Mouse (Mus musculus) MEL (cell line): ENCODE measurements around the gene Crcp. TPM values are rescaled to one million over a fixed set of nuclear protein-coding genes. Genes with fewer than 3 reads are reported as not detected.

Experiments used
- DNase-seq: peaks from one replicate; pipeline ENCODE4 v3.0.0; 2011; ENCODE audit warnings: low read depth, low spot score
- H3K27ac ChIP-seq: 2 replicates; pipeline ENCODE4 v1.5.1; 2012; ENCODE audit warnings: low read depth, mild to moderate bottlenecking, control low read depth, low read length, moderate library complexity; ENCODE audit not compliant: control insufficient read depth
- H3K27me3 ChIP-seq, 2 experiments: fragments of 150-350 bp in 1 of 2; sonication (generic) in 1 of 2; 2 replicates each; pipeline ENCODE4 v1.6.1; 2012; ENCODE audit warnings: low read length in 2 of 2, mild to moderate bottlenecking in 2 of 2, improper control_type of control experiment in 1 of 2, moderate library complexity in 1 of 2; ENCODE audit not compliant: insufficient read depth in 2 of 2, control insufficient read depth in 1 of 2
- H3K36me3 ChIP-seq, 2 experiments: 2 replicates each; pipeline ENCODE4 v1.6.1; 2012 to 2014; ENCODE audit warnings: low read length in 2 of 2, improper control_type of control experiment in 1 of 2, inconsistent platforms in 1 of 2, mild to moderate bottlenecking in 1 of 2; ENCODE audit not compliant: insufficient read depth in 2 of 2, control insufficient read depth in 1 of 2
- H3K4me1 ChIP-seq, 2 experiments: fragments of 150-350 bp in 1 of 2; sonication (generic) in 1 of 2; 2 replicates each; pipeline ENCODE4 v1.6.1; 2012; ENCODE audit warnings: low read length in 2 of 2, improper control_type of control experiment in 1 of 2, mild to moderate bottlenecking in 1 of 2; ENCODE audit not compliant: insufficient read depth in 2 of 2, control insufficient read depth in 1 of 2
- H3K4me3 ChIP-seq, 2 experiments: fragments of 150-350 bp in 1 of 2; sonication (generic) in 1 of 2; 2 replicates each; pipeline ENCODE4 v1.5.1; 2012; ENCODE audit warnings: low read depth in 2 of 2, low read length in 2 of 2, mild to moderate bottlenecking in 2 of 2, moderate library complexity in 2 of 2, control low read depth in 1 of 2, improper control_type of control experiment in 1 of 2; ENCODE audit not compliant: control insufficient read depth in 1 of 2, insufficient read depth in 1 of 2
- H3K79me2 ChIP-seq: 2 replicates; pipeline ENCODE4 v1.6.1; 2012; ENCODE audit warnings: mild to moderate bottlenecking, low read length, moderate library complexity; ENCODE audit not compliant: control insufficient read depth, poor library complexity, insufficient read depth
- H3K9ac ChIP-seq: 2 replicates; pipeline ENCODE4 v1.6.1; 2012; ENCODE audit warnings: low read depth, mild to moderate bottlenecking, control low read depth, low read length, moderate library complexity; ENCODE audit not compliant: control insufficient read depth, poor library complexity, severe bottlenecking
- H3K9me3 ChIP-seq: fragments of 150-350 bp; sonication (generic); replicated peaks from 2 replicates; pipeline ENCODE4 v1.6.1; 2012; ENCODE audit warnings: mild to moderate bottlenecking, low read length, improper control_type of control experiment, moderate library complexity; ENCODE audit not compliant: insufficient read depth
- CHD1 ChIP-seq: IDR thresholded peaks from 2 replicates; pipeline ENCODE4 v1.6.1; 2012; ENCODE audit warnings: low read depth, mild to moderate bottlenecking, inconsistent platforms, low read length, improper control_type of control experiment
- CTCF ChIP-seq, 3 experiments: IDR thresholded peaks in 2 of 3; conservative IDR thresholded peaks in 1 of 3; 2 replicates each; pipeline ENCODE4 v1.5.1; 2011 to 2012; ENCODE audit warnings: low read length in 3 of 3, low read depth in 2 of 3, mild to moderate bottlenecking in 2 of 3, improper control_type of control experiment in 1 of 3, inconsistent platforms in 1 of 3, mixed read lengths in 1 of 3, moderate library complexity in 1 of 3; ENCODE audit not compliant: control insufficient read depth in 1 of 3, insufficient read depth in 1 of 3, poor library complexity in 1 of 3, severe bottlenecking in 1 of 3
- E2F4 ChIP-seq: IDR thresholded peaks from 2 replicates; pipeline ENCODE4 v1.6.1; 2011; ENCODE audit warnings: low read depth, low read length, improper control_type of control experiment, borderline replicate concordance
- EP300 ChIP-seq, 2 experiments: IDR thresholded peaks; 2 replicates each; pipeline ENCODE4 v1.6.1; 2011; ENCODE audit warnings: improper control_type of control experiment in 2 of 2, low read length in 2 of 2, low read depth in 1 of 2, mild to moderate bottlenecking in 1 of 2
- ETS1 ChIP-seq: IDR thresholded peaks from 2 replicates; pipeline ENCODE4 v1.6.1; 2012; ENCODE audit warnings: low read depth, mild to moderate bottlenecking, inconsistent platforms, low read length, improper control_type of control experiment, moderate library complexity
- GABPA ChIP-seq: IDR thresholded peaks from 2 replicates; pipeline ENCODE4 v1.6.1; 2012; ENCODE audit warnings: low read depth, mild to moderate bottlenecking, inconsistent platforms, low read length, improper control_type of control experiment, moderate library complexity
- GATA1 ChIP-seq: IDR thresholded peaks from 2 replicates; pipeline ENCODE4 v1.6.1; 2011; ENCODE audit warnings: low read depth, low read length, improper control_type of control experiment
- HCFC1 ChIP-seq: IDR thresholded peaks from 2 replicates; pipeline ENCODE4 v1.6.1; 2012; ENCODE audit warnings: low read depth, mild to moderate bottlenecking, inconsistent platforms, low read length, improper control_type of control experiment, moderate library complexity
- JUND ChIP-seq: IDR thresholded peaks from 2 replicates; pipeline ENCODE4 v1.6.1; 2011; ENCODE audit warnings: low read depth, mild to moderate bottlenecking, improper control_type of control experiment, low read length
- KAT2A ChIP-seq: conservative IDR thresholded peaks from 2 replicates; pipeline ENCODE4 v1.6.1; 2012; ENCODE audit warnings: low read depth, low read length, improper control_type of control experiment, inconsistent platforms
- MAFK ChIP-seq: IDR thresholded peaks from 2 replicates; pipeline ENCODE4 v1.6.1; 2011; ENCODE audit warnings: low read depth, mild to moderate bottlenecking, low read length, improper control_type of control experiment, borderline replicate concordance
- MAX ChIP-seq: IDR thresholded peaks from 2 replicates; pipeline ENCODE4 v1.6.1; 2011; ENCODE audit warnings: low read length, improper control_type of control experiment
- MXI1 ChIP-seq: IDR thresholded peaks from 2 replicates; pipeline ENCODE4 v1.6.1; 2011; ENCODE audit warnings: mild to moderate bottlenecking, low read depth, low read length, improper control_type of control experiment
- MYB ChIP-seq: IDR thresholded peaks from 2 replicates; pipeline ENCODE4 v1.6.1; 2011; ENCODE audit warnings: mild to moderate bottlenecking, low read depth, low read length, improper control_type of control experiment
- MYC ChIP-seq: IDR thresholded peaks from 2 replicates; pipeline ENCODE4 v1.6.1; 2011; ENCODE audit warnings: low read depth, mild to moderate bottlenecking, low read length, improper control_type of control experiment, moderate library complexity
- NELFE ChIP-seq: IDR thresholded peaks from 2 replicates; pipeline ENCODE4 v1.6.1; 2011; ENCODE audit warnings: low read depth, low read length, improper control_type of control experiment
- POLR2A ChIP-seq, 2 experiments: IDR thresholded peaks; 2 replicates each; pipeline ENCODE4 v1.6.1; 2011 to 2012; ENCODE audit warnings: low read length in 2 of 2, mild to moderate bottlenecking in 2 of 2, control low read depth in 1 of 2, improper control_type of control experiment in 1 of 2, low read depth in 1 of 2, moderate library complexity in 1 of 2; ENCODE audit not compliant: control insufficient read depth in 1 of 2, insufficient read depth in 1 of 2, poor library complexity in 1 of 2
- POLR2AphosphoS2 ChIP-seq: IDR thresholded peaks from 2 replicates; pipeline ENCODE4 v1.6.1; 2011; ENCODE audit warnings: low read length, improper control_type of control experiment
- RAD21 ChIP-seq: IDR thresholded peaks from 2 replicates; pipeline ENCODE4 v1.6.1; 2011; ENCODE audit warnings: mild to moderate bottlenecking, low read depth, low read length, improper control_type of control experiment
- RCOR1 ChIP-seq: IDR thresholded peaks from 2 replicates; pipeline ENCODE4 v1.6.1; 2012; ENCODE audit warnings: low read depth, mild to moderate bottlenecking, inconsistent platforms, low read length, improper control_type of control experiment
- SIN3A ChIP-seq: IDR thresholded peaks from 2 replicates; pipeline ENCODE4 v1.6.1; 2012; ENCODE audit warnings: low read length, improper control_type of control experiment, inconsistent platforms
- SMC3 ChIP-seq: IDR thresholded peaks from 2 replicates; pipeline ENCODE4 v1.6.1; 2011; ENCODE audit warnings: low read depth, low read length, improper control_type of control experiment
- TAL1 ChIP-seq: IDR thresholded peaks from 2 replicates; pipeline ENCODE4 v1.6.1; 2012; ENCODE audit warnings: mild to moderate bottlenecking, inconsistent platforms, low read length, moderate library complexity, mixed read lengths
- TCF12 ChIP-seq: IDR thresholded peaks from 2 replicates; pipeline ENCODE4 v1.6.1; 2014; ENCODE audit warnings: low read depth, mild to moderate bottlenecking, inconsistent platforms, low read length, improper control_type of control experiment, moderate library complexity
- UBTF ChIP-seq: IDR thresholded peaks from 2 replicates; pipeline ENCODE4 v1.6.1; 2012; ENCODE audit warnings: low read depth, mild to moderate bottlenecking, inconsistent platforms, low read length, improper control_type of control experiment, moderate library complexity, borderline replicate concordance; ENCODE audit not compliant: insufficient read depth
- USF1 ChIP-seq: IDR thresholded peaks from 2 replicates; pipeline ENCODE4 v1.6.1; 2014; ENCODE audit warnings: low read depth, mild to moderate bottlenecking, inconsistent platforms, low read length, improper control_type of control experiment, moderate library complexity
- USF2 ChIP-seq, 2 experiments: IDR thresholded peaks; 2 replicates each; pipeline ENCODE4 v1.6.1; 2011 to 2012; ENCODE audit warnings: improper control_type of control experiment in 2 of 2, low read length in 2 of 2, borderline replicate concordance in 1 of 2, inconsistent platforms in 1 of 2, low read depth in 1 of 2, mild to moderate bottlenecking in 1 of 2; ENCODE audit not compliant: insufficient read depth in 1 of 2
- ZC3H11A ChIP-seq: IDR thresholded peaks from 2 replicates; pipeline ENCODE4 v1.6.1; 2012; ENCODE audit warnings: low read depth, mild to moderate bottlenecking, inconsistent platforms, low read length, improper control_type of control experiment
- ZNF384 ChIP-seq: IDR thresholded peaks from 2 replicates; pipeline ENCODE4 v1.6.1; 2012; ENCODE audit warnings: low read depth, mild to moderate bottlenecking, inconsistent platforms, low read length, improper control_type of control experiment
- polyA plus RNA-seq, 2 experiments: library from polyadenylated mRNA; stranded (reverse) in 1 of 2; unstranded in 1 of 2; fragments of >175 nt in 1 of 2; fragments of >200 nt in 1 of 2; gene quantifications; 2 replicates each; pipeline versions ENCODE4 v1.2.1 to v1.2.4; 2012; ENCODE audit warnings: low replicate concordance in 2 of 2, low read depth in 1 of 2; ENCODE audit not compliant: insufficient read length in 2 of 2, insufficient read depth in 1 of 2, missing spikeins in 1 of 2
- total RNA-seq: library from RNA; depleted of rRNA; stranded (reverse); fragments of 300-350 nt; gene quantifications from 2 replicates; pipeline ENCODE4 v1.2.3, GENCODE M21; 2012

Crcp gene
- total and polyA plus RNA-seq, 3 experiments, result 56.2 to 69.6 TPM; not detected in 1

DNA sequence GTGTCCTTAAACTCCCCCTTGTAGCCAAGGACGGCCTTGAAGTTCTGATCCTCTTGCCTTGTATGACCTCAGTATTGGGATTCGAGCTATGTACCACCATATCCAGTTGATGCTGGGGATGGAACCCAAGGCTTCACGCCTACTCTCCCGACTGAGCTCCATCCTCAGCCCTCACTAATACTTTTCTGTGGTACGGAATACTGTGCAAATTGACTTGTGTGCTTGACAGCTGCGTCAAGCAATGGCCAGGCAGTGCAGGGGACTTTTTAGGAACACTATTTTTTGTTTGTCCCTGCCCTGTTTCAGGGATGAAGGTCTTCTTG, 49.7 kb downstream of the Crcp start:
- no peak overlapping the region for H3K27ac ChIP-seq
- TF ChIP-seq GABPA (no peak), ZNF384 (no peak), MXI1 (no peak), POLR2A (IDR thresholded peaks at IDR 0.05; ENCODE audit: control insufficient read depth in 1 of 2, insufficient read depth in 1 of 2, low read depth in 1 of 2, low read length in 2 of 2, poor library complexity in 1 of 2) (no peak), E2F4 (no peak), POLR2AphosphoS2 (no peak), TCF12 (no peak), RCOR1 (no peak), EP300 (IDR thresholded peaks at IDR 0.05; ENCODE audit: low read depth in 1 of 2, low read length in 2 of 2) (no peak), CTCF (IDR thresholded peaks at IDR 0.05 in 2 of 3, conservative IDR thresholded peaks at IDR 0.05 in 1 of 3; ENCODE audit: control insufficient read depth in 1 of 3, insufficient read depth in 1 of 3, low read depth in 2 of 3, low read length in 3 of 3, poor library complexity in 1 of 3, severe bottlenecking in 1 of 3) (no peak), TAL1 (no peak), SIN3A (no peak), USF1 (no peak)
- TF ChIP-seq, all 39 proteins: peak for 0
- H3K9ac ChIP-seq, result peak overlapping the region; percentile 46
- peaks cover 0 to 5% of the 10 kb centered on the region in 2 experiments; a peak in 1 of 4 replicates for H3K36me3 ChIP-seq
- no peaks in the 10 kb centered on the region for H3K9me3 ChIP-seq
- H3K27me3 ChIP-seq, result no peaks in the 10 kb centered on the region
- no peak for DNase-seq
- H3K4me1 ChIP-seq, result peaks cover 8 to 13% of the 10 kb centered on the region in 2 experiments
- peaks cover 9% of the 10 kb centered on the region for H3K79me2 ChIP-seq
- H3K4me3 ChIP-seq, result peak overlapping the region; percentile 20 to 89

DNA sequence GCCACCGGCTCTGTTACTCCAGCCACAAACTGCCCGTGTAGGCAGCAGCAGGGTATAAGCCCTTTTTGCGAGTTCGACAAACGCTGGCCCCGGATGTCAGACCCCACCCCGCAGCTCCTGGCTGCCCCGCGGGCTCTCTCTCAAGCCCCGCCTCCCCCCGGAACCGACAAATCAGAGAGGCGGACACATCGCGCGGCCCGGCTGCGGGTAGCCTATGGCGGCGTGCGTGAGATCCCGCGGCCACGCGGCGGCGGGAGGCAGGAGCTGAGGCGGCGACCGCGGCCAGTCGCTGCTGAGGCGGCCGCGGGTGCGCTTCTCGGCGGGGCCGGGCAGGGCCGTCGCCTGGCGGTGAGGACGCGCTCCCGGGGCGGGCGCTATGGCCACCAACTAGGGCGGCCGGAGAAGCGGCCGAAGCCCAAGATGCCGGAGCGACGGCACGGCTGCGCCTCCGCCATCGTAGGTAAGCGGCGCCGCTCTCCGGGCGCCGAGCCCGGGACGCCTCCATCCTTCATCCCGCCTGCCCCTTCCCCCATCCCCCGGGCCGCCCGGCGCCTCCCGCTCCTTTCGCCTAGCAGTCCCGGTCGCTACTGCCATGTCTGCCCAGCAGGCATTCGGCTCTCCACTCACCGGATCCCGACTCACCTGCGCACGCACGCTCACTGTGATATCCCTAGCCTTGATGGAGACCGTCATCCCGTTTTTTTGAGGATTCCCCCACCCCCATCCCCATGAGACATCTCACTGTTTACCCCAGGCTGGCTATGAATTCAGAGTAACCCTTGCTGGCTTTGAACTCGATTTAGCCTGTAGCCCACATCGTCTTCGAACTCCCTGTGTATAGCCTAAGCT, 50.3 kb downstream of the Crcp start:
- no peaks in the 10 kb centered on the region for H3K9me3 ChIP-seq
- peak overlapping the region; percentile 82 for H3K9ac ChIP-seq
- no peaks in the 10 kb centered on the region for H3K27me3 ChIP-seq
- peak; percentile 92 for DNase-seq
- peak overlapping the region; percentile 80 to 89 for H3K4me3 ChIP-seq
- H3K36me3 ChIP-seq, result peaks cover 0 to 5% of the 10 kb centered on the region in 2 experiments; a peak in 1 of 4 replicates
- H3K27ac ChIP-seq, result peak overlapping the region; percentile 30; the same call in 1 of the 2 replicates
- peaks cover 9% of the 10 kb centered on the region for H3K79me2 ChIP-seq
- H3K4me1 ChIP-seq, result peaks cover 8 to 13% of the 10 kb centered on the region in 2 experiments
- TF ChIP-seq CHD1, result no peak
- TF ChIP-seq USF1, result no peak
- TF ChIP-seq EP300 (IDR thresholded peaks at IDR 0.05; ENCODE audit: low read depth in 1 of 2, low read length in 2 of 2), result no peak
- no peak for TF ChIP-seq ZC3H11A
- peak; percentile 21; the same call in 1 of the 2 replicates for TF ChIP-seq TCF12
- no peak; the same call in 1 of the 2 replicates for TF ChIP-seq GABPA
- TF ChIP-seq MAFK, result no peak
- no peak for TF ChIP-seq ETS1
- no peak for TF ChIP-seq GATA1
- 0 out of 2 replicates have a peak, but pooled peaks have one; percentile 25 for TF ChIP-seq UBTF
- TF ChIP-seq RCOR1, result no peak
- TF ChIP-seq NELFE, result peak; percentile 83
- no peak for TF ChIP-seq POLR2AphosphoS2
- no peak for TF ChIP-seq E2F4
- no peak for TF ChIP-seq MYB
- no peak for TF ChIP-seq SMC3
- no peak for TF ChIP-seq RAD21
- no peak for TF ChIP-seq MYC
- TF ChIP-seq JUND, result no peak
- no peak for TF ChIP-seq KAT2A
- peak; percentile 85 for TF ChIP-seq MAX
- no peak for TF ChIP-seq USF2 (IDR thresholded peaks at IDR 0.05; ENCODE audit: borderline replicate concordance in 1 of 2, insufficient read depth in 1 of 2, low read depth in 1 of 2, low read length in 2 of 2)
- TF ChIP-seq HCFC1, result no peak; the same call in 1 of the 2 replicates
- peak; percentile 32; the same call in 1 of the 2 replicates for TF ChIP-seq MXI1
